Mouse (Mus musculus): ENCODE data around the gene Mindy3. TPM values are rescaled to one million over a fixed set of nuclear protein-coding genes. Genes with fewer than 3 reads are reported as not detected.
A peak's percentile ranks its signal among the peaks of the same experiment; 100 is the strongest.

Gene Mindy3
- polyA plus RNA-seq, 1 experiment from 2014 or later: 45.7 TPM

DNA sequence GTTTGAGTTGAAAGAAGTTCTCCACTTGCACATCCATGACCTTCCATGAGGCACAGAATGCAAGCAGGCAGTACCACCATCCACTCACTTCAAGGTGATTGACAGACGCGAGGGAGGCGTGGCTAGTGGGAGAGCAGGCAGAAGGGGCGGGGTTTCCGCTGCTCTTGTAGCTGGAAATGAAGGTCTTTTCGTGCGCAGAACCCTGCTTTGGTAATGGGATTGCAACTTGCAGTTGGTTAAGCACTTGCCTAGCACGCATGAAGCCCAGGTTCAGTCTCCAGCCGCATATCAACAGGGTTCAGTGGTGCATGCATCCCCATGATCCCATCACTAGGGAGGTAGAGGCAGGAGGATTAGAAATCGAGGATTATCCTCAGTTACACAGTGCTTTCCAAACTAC is 92.1 kb downstream of the Mindy3 start:
- H3K27ac ChIP-seq (ENCODE audit: low read depth, low read length): no peak overlapping the region

GRCm38 (mm10) chr2:12325868-12326267 is 93.4 kb downstream of the Mindy3 start:
- Histone ChIP-seq H3K9me3 (ENCODE audit: control insufficient read depth, low read length) (no peaks in the 10 kb centered on the region), H3K36me3 (ENCODE audit: control insufficient read depth, insufficient read depth, low read length) (no peaks in the 10 kb centered on the region), H3K4me3 (ENCODE audit: low read depth, low read length) (no peak overlapping the region), H3K9ac (ENCODE audit: low read length) (no peak overlapping the region), H3K4me1 (ENCODE audit: control insufficient read depth, insufficient read depth, low read length) (peaks cover 8% of the 10 kb centered on the region; the same call in 1 of the 2 replicates), H3K27ac (ENCODE audit: low read depth, low read length) (no peak overlapping the region), H3K4me2 (ENCODE audit: low read depth) (no peak overlapping the region), H3K27me3 (ENCODE audit: control insufficient read depth, insufficient read depth, low read length) (no peaks in the 10 kb centered on the region)
- DNase-seq (ENCODE audit: low spot score) (no peak), ATAC-seq (ENCODE audit: insufficient read depth, low FRiP score, low TSS enrichment) (no peak)
- 83% methylated on average over 2 of the region's 2 CpGs for WGBS

More for the DNA sequence above, 92.1 kb downstream of the Mindy3 start:
- Histone ChIP-seq H3K36me3 (ENCODE audit: control insufficient read depth, insufficient read depth, low read length) (no peaks in the 10 kb centered on the region), H3K9me3 (ENCODE audit: control insufficient read depth, low read length) (no peaks in the 10 kb centered on the region), H3K4me1 (ENCODE audit: control insufficient read depth, insufficient read depth, low read length) (peaks cover 8% of the 10 kb centered on the region; the same call in 1 of the 2 replicates), H3K4me2 (ENCODE audit: low read depth) (peak overlapping the region; percentile 53), H3K27me3 (ENCODE audit: control insufficient read depth, insufficient read depth, low read length) (no peaks in the 10 kb centered on the region), H3K9ac (ENCODE audit: low read length) (no peak overlapping the region; the same call in 1 of the 2 replicates), H3K4me3 (ENCODE audit: low read depth, low read length) (peak overlapping the region; percentile 27)
- peak; percentile 58 for DNase-seq (ENCODE audit: low spot score)
- peak; percentile 64; the same call in 1 of the 2 replicates for ATAC-seq (ENCODE audit: insufficient read depth, low FRiP score, low TSS enrichment)
- WGBS: 5% methylated on average over 10 of the region's 10 CpGs

GRCm38 (mm10) chr2:12325417-12325816 is 93.9 kb downstream of the Mindy3 start:
- Histone ChIP-seq H3K27ac (ENCODE audit: low read depth, low read length) (no peak overlapping the region), H3K4me2 (ENCODE audit: low read depth) (no peak overlapping the region), H3K4me3 (ENCODE audit: low read depth, low read length) (no peak overlapping the region), H3K9ac (ENCODE audit: low read length) (no peak overlapping the region), H3K4me1 (ENCODE audit: control insufficient read depth, insufficient read depth, low read length) (peaks cover 8% of the 10 kb centered on the region; the same call in 1 of the 2 replicates), H3K9me3 (ENCODE audit: control insufficient read depth, low read length) (no peaks in the 10 kb centered on the region), H3K36me3 (ENCODE audit: control insufficient read depth, insufficient read depth, low read length) (no peaks in the 10 kb centered on the region), H3K27me3 (ENCODE audit: control insufficient read depth, insufficient read depth, low read length) (no peaks in the 10 kb centered on the region)
- ATAC-seq (ENCODE audit: insufficient read depth, low FRiP score, low TSS enrichment) (no peak), DNase-seq (ENCODE audit: low spot score) (no peak)
- 92% methylated on average over 6 of the region's 6 CpGs for WGBS

DNA sequence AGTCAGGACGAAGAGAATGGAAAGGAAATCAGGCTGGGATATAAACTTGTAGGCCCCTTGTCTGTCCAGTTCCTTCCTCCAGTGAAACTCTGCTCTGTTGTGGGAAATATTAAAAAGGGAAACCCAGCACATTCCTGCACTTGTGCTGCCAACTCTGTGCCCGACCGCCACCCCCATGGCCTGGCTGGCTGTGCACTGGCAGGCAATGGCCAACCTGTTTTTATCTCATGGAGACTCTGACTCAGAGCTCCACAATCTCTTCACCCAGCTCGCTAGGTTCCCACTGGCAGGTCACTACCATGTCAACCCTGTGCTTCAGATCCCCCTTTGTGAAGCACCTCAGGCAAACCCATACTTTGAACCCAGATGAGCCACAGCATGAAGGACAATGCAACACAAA is 98.4 kb downstream of the Mindy3 start:
- Histone ChIP-seq H3K4me2 (ENCODE audit: low read depth) (no peak overlapping the region), H3K9ac (ENCODE audit: low read length) (no peak overlapping the region), H3K36me3 (ENCODE audit: control insufficient read depth, insufficient read depth, low read length) (no peaks in the 10 kb centered on the region), H3K4me1 (ENCODE audit: control insufficient read depth, insufficient read depth, low read length) (no peaks in the 10 kb centered on the region), H3K9me3 (ENCODE audit: control insufficient read depth, low read length) (no peaks in the 10 kb centered on the region), H3K4me3 (ENCODE audit: low read depth, low read length) (no peak overlapping the region), H3K27ac (ENCODE audit: low read depth, low read length) (no peak overlapping the region), H3K27me3 (ENCODE audit: control insufficient read depth, insufficient read depth, low read length) (no peaks in the 10 kb centered on the region)
- ATAC-seq (ENCODE audit: insufficient read depth, low FRiP score, low TSS enrichment) (no peak), DNase-seq (ENCODE audit: low spot score) (no peak)
- 87% methylated on average over 4 of the region's 4 CpGs for WGBS

DNA sequence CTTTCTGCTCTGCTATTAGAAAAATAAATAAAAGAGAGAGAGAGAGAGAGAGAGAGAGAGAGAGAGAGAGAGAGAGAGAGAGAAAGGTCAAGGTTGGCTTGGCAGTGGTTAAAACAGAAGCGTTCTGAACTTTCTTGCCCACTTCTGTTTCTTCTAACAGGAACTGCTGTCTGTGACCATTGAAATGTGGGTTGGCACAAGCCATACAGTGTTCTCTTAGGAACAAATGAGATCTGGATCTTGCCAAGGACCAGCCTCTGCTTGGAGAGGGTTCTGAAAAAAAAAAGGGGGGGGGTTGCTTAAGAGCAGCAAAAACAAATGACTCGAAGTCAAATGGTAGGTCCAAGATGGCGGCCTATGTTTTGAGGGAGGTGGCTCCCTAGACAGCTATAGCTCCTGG is 100.6 kb downstream of the Mindy3 start:
- H3K27ac ChIP-seq (ENCODE audit: low read depth, low read length): no peak overlapping the region
- no peak overlapping the region for H3K4me3 ChIP-seq (ENCODE audit: low read depth, low read length)
- no peaks in the 10 kb centered on the region for H3K4me1 ChIP-seq (ENCODE audit: control insufficient read depth, insufficient read depth, low read length)
- DNase-seq (ENCODE audit: low spot score): no peak
- H3K9me3 ChIP-seq (ENCODE audit: control insufficient read depth, low read length): no peaks in the 10 kb centered on the region
- ATAC-seq (ENCODE audit: insufficient read depth, low FRiP score, low TSS enrichment): no peak
- H3K36me3 ChIP-seq (ENCODE audit: control insufficient read depth, insufficient read depth, low read length): no peaks in the 10 kb centered on the region
- 89% methylated on average over 3 of the region's 3 CpGs for WGBS
- no peak overlapping the region for H3K9ac ChIP-seq (ENCODE audit: low read length)
- no peak overlapping the region for H3K4me2 ChIP-seq (ENCODE audit: low read depth)
- H3K27me3 ChIP-seq (ENCODE audit: control insufficient read depth, insufficient read depth, low read length): no peaks in the 10 kb centered on the region

GRCm38 (mm10) chr2:12318036-12318435 is 101.2 kb downstream of the Mindy3 start:
- Histone ChIP-seq H3K9ac (ENCODE audit: low read length) (no peak overlapping the region), H3K36me3 (ENCODE audit: control insufficient read depth, insufficient read depth, low read length) (no peaks in the 10 kb centered on the region), H3K4me1 (ENCODE audit: control insufficient read depth, insufficient read depth, low read length) (no peaks in the 10 kb centered on the region), H3K27ac (ENCODE audit: low read depth, low read length) (no peak overlapping the region), H3K4me2 (ENCODE audit: low read depth) (no peak overlapping the region), H3K4me3 (ENCODE audit: low read depth, low read length) (no peak overlapping the region), H3K9me3 (ENCODE audit: control insufficient read depth, low read length) (no peaks in the 10 kb centered on the region), H3K27me3 (ENCODE audit: control insufficient read depth, insufficient read depth, low read length) (no peaks in the 10 kb centered on the region)
- ATAC-seq (ENCODE audit: insufficient read depth, low FRiP score, low TSS enrichment): no peak
- WGBS: 86% methylated on average over 4 of the region's 4 CpGs
- no peak for DNase-seq (ENCODE audit: low spot score)

DNA sequence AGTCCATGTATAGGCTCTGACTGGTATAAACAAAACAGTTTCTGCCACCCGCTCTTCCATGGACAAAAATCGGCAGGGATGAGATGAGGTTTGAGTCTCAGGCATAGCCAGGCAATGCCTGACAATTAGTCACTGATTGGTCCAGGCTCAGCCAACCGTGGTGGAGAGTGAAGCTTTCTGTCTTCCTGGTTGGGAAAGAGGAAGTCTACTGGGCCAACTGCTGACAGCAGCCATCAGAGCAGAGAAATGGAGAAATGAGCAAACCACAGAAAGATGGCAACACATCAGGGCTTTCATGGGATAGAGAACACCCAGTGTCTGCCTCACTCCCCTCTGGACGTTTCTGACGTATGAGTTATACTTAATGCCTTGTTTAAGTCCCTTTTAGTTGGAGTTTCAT is 101.9 kb downstream of the Mindy3 start:
- H3K4me1 ChIP-seq (ENCODE audit: control insufficient read depth, insufficient read depth, low read length): no peaks in the 10 kb centered on the region
- H3K4me2 ChIP-seq (ENCODE audit: low read depth): no peak overlapping the region
- H3K9me3 ChIP-seq (ENCODE audit: control insufficient read depth, low read length): no peaks in the 10 kb centered on the region
- ATAC-seq (ENCODE audit: insufficient read depth, low FRiP score, low TSS enrichment): no peak
- H3K27me3 ChIP-seq (ENCODE audit: control insufficient read depth, insufficient read depth, low read length): no peaks in the 10 kb centered on the region
- H3K9ac ChIP-seq (ENCODE audit: low read length): no peak overlapping the region
- no peaks in the 10 kb centered on the region for H3K36me3 ChIP-seq (ENCODE audit: control insufficient read depth, insufficient read depth, low read length)
- no peak for DNase-seq (ENCODE audit: low spot score)
- WGBS: 85% methylated on average over 5 of the region's 5 CpGs
- no peak overlapping the region for H3K27ac ChIP-seq (ENCODE audit: low read depth, low read length)
- no peak overlapping the region for H3K4me3 ChIP-seq (ENCODE audit: low read depth, low read length)

GRCm38 (mm10) chr2:12316361-12316760 is 102.9 kb downstream of the Mindy3 start:
- WGBS: 40% methylated on average over 7 of the region's 7 CpGs

GRCm38 (mm10) chr2:12314028-12314427 is 105.2 kb downstream of the Mindy3 start:
- Histone ChIP-seq H3K27me3 (ENCODE audit: control insufficient read depth, insufficient read depth, low read length) (no peaks in the 10 kb centered on the region), H3K4me3 (ENCODE audit: low read depth, low read length) (no peak overlapping the region)

More at GRCm38 (mm10) chr2:12316361-12316760, 102.9 kb downstream of the Mindy3 start:
- Histone ChIP-seq H3K27me3 (ENCODE audit: control insufficient read depth, insufficient read depth, low read length) (no peaks in the 10 kb centered on the region), H3K27ac (ENCODE audit: low read depth, low read length) (no peak overlapping the region), H3K4me2 (ENCODE audit: low read depth) (no peak overlapping the region), H3K9me3 (ENCODE audit: control insufficient read depth, low read length) (no peaks in the 10 kb centered on the region), H3K4me1 (ENCODE audit: control insufficient read depth, insufficient read depth, low read length) (no peaks in the 10 kb centered on the region), H3K4me3 (ENCODE audit: low read depth, low read length) (no peak overlapping the region), H3K36me3 (ENCODE audit: control insufficient read depth, insufficient read depth, low read length) (no peaks in the 10 kb centered on the region), H3K9ac (ENCODE audit: low read length) (no peak overlapping the region)
- ATAC-seq (ENCODE audit: insufficient read depth, low FRiP score, low TSS enrichment) (no peak), DNase-seq (ENCODE audit: low spot score) (no peak)

More at GRCm38 (mm10) chr2:12314028-12314427, 105.2 kb downstream of the Mindy3 start:
- Histone ChIP-seq H3K4me2 (ENCODE audit: low read depth) (no peak overlapping the region), H3K4me1 (ENCODE audit: control insufficient read depth, insufficient read depth, low read length) (no peaks in the 10 kb centered on the region), H3K9ac (ENCODE audit: low read length) (no peak overlapping the region), H3K9me3 (ENCODE audit: control insufficient read depth, low read length) (no peaks in the 10 kb centered on the region), H3K36me3 (ENCODE audit: control insufficient read depth, insufficient read depth, low read length) (no peaks in the 10 kb centered on the region), H3K27ac (ENCODE audit: low read depth, low read length) (no peak overlapping the region)
- ATAC-seq (ENCODE audit: insufficient read depth, low FRiP score, low TSS enrichment): no peak
- no peak for DNase-seq (ENCODE audit: low spot score)
- whole genome bisulfite sequencing: 80% methylated on average over 6 of the region's 6 CpGs
